Mouse (Mus musculus): ENCODE data around the gene Soat2.

DNA sequence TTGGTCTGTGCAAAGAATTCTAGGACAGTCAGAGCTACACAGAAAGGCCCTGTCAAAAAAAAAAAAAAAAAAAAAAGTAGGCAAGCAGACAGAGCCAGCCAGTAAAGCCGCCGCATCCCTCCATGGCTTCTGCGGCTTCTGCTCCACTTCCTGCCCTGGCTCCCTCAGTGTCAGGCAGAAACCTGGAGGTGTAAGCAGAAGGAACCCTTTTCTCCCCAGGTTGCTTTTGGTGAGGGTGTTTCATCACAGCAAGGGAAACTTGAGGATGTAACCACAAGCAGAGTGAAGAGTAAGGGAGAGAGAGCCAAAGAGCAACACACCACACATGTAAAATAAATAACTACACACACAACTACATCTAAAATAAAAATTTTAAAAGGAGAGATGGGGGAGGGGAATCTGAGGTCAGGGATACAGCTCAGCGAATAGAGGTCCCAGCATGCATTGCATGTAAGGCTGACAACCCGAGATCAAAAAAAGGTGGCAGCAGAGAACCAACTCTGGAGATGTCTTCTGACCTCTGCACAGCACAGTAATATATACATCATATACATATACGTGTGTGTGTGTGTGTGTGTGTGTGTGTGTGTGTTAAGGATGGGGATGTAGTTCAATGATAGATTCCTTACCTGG lies 15.3 kb downstream of the Soat2 start:
- TF ChIP-seq CTCF (IDR thresholded peaks at IDR 0.05; ENCODE audit: borderline replicate concordance, control insufficient read depth, extremely low read depth, insufficient read depth, low read length, poor library complexity) (no peak), POLR2A (IDR thresholded peaks at IDR 0.05; ENCODE audit: control insufficient read depth, extremely low read depth, insufficient read depth, low read length, poor library complexity) (no peak)
